Mouse (Mus musculus): Measurements from ENCODE around the gene Pfkfb3.

DNA sequence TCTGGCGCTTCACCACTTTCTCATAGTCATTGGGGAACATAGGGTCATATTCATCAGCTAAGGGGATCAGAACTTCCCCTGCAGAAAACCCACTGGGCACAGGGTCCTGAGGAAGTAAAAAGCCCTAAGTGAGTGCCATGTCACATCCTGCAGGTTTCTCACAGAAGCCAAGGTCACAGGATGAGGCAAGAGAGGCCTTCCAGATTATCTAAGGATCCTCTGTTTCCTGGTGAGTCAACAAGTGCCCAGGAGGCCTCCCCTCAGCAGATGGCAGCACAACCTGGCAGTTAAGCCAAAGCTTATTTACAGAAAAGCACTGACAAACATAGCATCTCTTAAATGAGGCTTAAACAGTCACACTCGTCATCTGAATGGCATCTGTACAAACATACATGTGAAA lies 42.8 kb upstream of the Pfkfb3 start:
- no peak for TF ChIP-seq CTCF (conservative IDR thresholded peaks at IDR 0.05; ENCODE audit: insufficient read depth, insufficient read length, low read depth, low read length)
- TF ChIP-seq POLR2A (IDR thresholded peaks at IDR 0.05; ENCODE audit: low read depth, low read length) = no peak
